ENCODE assay signal across 8 mouse cellular contexts in the genomic region with DNA sequence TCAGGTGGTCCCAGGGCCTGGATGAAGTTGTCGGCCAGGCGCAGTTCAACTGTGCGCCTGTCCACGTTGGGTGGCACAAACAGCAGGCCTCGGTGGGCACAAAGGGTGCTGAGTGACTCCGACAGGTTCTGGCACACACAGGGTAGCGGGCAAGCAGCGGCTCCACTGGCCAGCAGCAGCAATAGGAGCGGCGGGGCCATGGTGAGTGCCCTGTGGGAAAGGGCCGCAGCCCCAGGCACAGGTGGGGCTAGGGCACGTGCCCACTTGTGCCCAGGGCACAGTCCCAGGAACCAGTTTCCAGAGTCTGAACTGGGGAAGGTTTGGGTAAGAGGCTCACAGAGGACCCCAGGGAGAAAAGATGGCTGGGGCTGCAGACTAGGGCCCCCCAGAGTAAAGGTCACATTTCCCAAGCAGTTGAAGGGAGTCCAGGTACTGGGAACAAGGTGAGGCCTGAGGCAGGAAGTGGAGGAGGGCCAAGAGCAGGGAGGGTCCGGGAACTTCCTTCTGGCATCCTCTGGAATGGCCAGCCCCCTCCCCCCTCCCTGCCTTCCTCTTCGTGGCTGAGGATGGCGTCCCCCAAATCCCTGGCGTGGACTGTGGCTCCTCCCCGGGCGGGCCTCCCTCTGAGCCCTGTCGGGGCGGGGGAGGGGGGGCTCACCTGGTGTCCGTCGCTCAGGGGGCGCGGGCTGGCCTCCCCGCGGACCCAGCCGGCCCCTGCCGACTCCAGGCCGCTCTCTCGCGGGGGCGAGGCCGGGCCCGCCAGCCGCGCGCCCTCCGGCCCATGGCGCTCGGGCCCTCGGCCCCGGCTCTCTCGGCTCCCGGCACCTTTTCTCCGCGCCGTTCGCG. TPM values are rescaled to one million over a fixed set of nuclear protein-coding genes. Genes with fewer than 3 reads are reported as not detected.
DNase-seq lines count a peak whose midpoint lies in the region; ATAC-seq and TF ChIP-seq lines count a peak whose summit lies in the region.

No protein-coding gene starts in this region.

- CTCF ChIA-PET in Patski (lab: Charles Lee) = no interaction called here

- 23% methylated on average over 46 of the region's 49 CpGs for WGBS in heart, embryonic 12.5 days
- WGBS in forebrain, embryonic 12.5 days = 21% methylated on average over 42 of the region's 49 CpGs
- WGBS in limb, embryonic 11.5 days = 22% methylated on average over 34 of the region's 49 CpGs
- WGBS in neural tube, embryonic 11.5 days = 22% methylated on average over 39 of the region's 49 CpGs

- DNase-seq in heart, postnatal 4 days = no peak
- DNase-seq in Patski (ENCODE audit: low read depth, low spot score) = no peak
- DNase-seq in limb, embryonic 11.5 days (ENCODE audit: low spot score) = peak; percentile 64
- DNase-seq in neural tube, embryonic 11.5 days (ENCODE audit: low spot score) = peak; percentile 59
- DNase-seq in T-cell, adult 2 months (ENCODE audit: low spot score) = no peak
- DNase-seq in spleen, adult 18-20 months = no peak

- peak overlapping the region; percentile 85 for H3K4me2 ChIP-seq in heart, embryonic 12.5 days
- peak overlapping the region; percentile 85 for H3K4me2 ChIP-seq in forebrain, embryonic 12.5 days
- H3K4me2 ChIP-seq in limb, embryonic 11.5 days (ENCODE audit: low read depth, severe bottlenecking) = peak overlapping the region; percentile 81
- peak overlapping the region; percentile 79 for H3K4me2 ChIP-seq in neural tube, embryonic 11.5 days (ENCODE audit: low read depth)

- ATAC-seq in heart, embryonic 12.5 days (ENCODE audit: insufficient number of reproducible peaks, low FRiP score) = peak; percentile 15; the same call in 1 of the 2 replicates
- ATAC-seq in Patski = peak; percentile 2
- peak; percentile 8; the same call in 1 of the 2 replicates for ATAC-seq in forebrain, embryonic 12.5 days (ENCODE audit: low FRiP score)
- ATAC-seq in limb, embryonic 11.5 days (ENCODE audit: insufficient number of reproducible peaks, low FRiP score, low TSS enrichment, low read depth) = no peak
- ATAC-seq in neural tube, embryonic 11.5 days (ENCODE audit: insufficient read depth, low FRiP score, low TSS enrichment) = no peak

- POLR2A ChIA-PET in Patski (lab: Charles Lee) = interaction anchor here (2.4 kb wide), 1 partner anchor 12 kb away, joined by 6 read pairs; no protein-coding TSS in a partner anchor

- peaks cover 26% of the 10 kb centered on the region for H3K4me1 ChIP-seq in heart, embryonic 12.5 days (replicated peaks)
- H3K4me1 ChIP-seq in forebrain, embryonic 12.5 days = peaks cover 36% of the 10 kb centered on the region
- H3K4me1 ChIP-seq in limb, embryonic 11.5 days (ENCODE audit: control insufficient read depth, insufficient read depth, low read length) = peaks cover 16% of the 10 kb centered on the region
- H3K4me1 ChIP-seq in neural tube, embryonic 11.5 days (ENCODE audit: control insufficient read depth, insufficient read depth, low read length) = peaks cover 19% of the 10 kb centered on the region

- H3K27me3 ChIP-seq in heart, embryonic 12.5 days (replicated peaks) = no peaks in the 10 kb centered on the region; the same call in 1 of the 2 replicates
- no peaks in the 10 kb centered on the region for H3K27me3 ChIP-seq in Patski
- H3K27me3 ChIP-seq in forebrain, embryonic 12.5 days = peaks cover 4% of the 10 kb centered on the region; the same call in 1 of the 2 replicates
- no peaks in the 10 kb centered on the region for H3K27me3 ChIP-seq in limb, embryonic 11.5 days (ENCODE audit: control insufficient read depth, insufficient read depth, low read length)
- H3K27me3 ChIP-seq in neural tube, embryonic 11.5 days (ENCODE audit: control insufficient read depth, insufficient read depth, low read length) = no peaks in the 10 kb centered on the region

- H3K9me3 ChIP-seq in heart, embryonic 12.5 days (replicated peaks) = no peaks in the 10 kb centered on the region
- H3K9me3 ChIP-seq in forebrain, embryonic 12.5 days = no peaks in the 10 kb centered on the region
- H3K9me3 ChIP-seq in limb, embryonic 11.5 days (ENCODE audit: control insufficient read depth, low read length) = no peaks in the 10 kb centered on the region
- H3K9me3 ChIP-seq in neural tube, embryonic 11.5 days (ENCODE audit: control insufficient read depth, low read length) = no peaks in the 10 kb centered on the region

- H3K27ac ChIP-seq in heart, embryonic 12.5 days (ENCODE audit: poor library complexity, severe bottlenecking) = peak overlapping the region; percentile 73
- H3K27ac ChIP-seq in forebrain, embryonic 12.5 days = peak overlapping the region; percentile 94
- peak overlapping the region; percentile 83 for H3K27ac ChIP-seq in limb, embryonic 11.5 days (replicated peaks; ENCODE audit: low read depth, low read length)
- H3K27ac ChIP-seq in neural tube, embryonic 11.5 days (ENCODE audit: low read depth, low read length) = peak overlapping the region; percentile 87

- TF ChIP-seq CTCF in Patski (IDR thresholded peaks at IDR 0.05) = no peak

- H3K4me3 ChIP-seq in heart, embryonic 12.5 days = peak overlapping the region; percentile 85
- H3K4me3 ChIP-seq in forebrain, embryonic 12.5 days (replicated peaks) = peak overlapping the region; percentile 96
- H3K4me3 ChIP-seq in limb, embryonic 11.5 days (ENCODE audit: low read depth, low read length) = peak overlapping the region; percentile 91
- peak overlapping the region; percentile 91 for H3K4me3 ChIP-seq in neural tube, embryonic 11.5 days (ENCODE audit: low read depth, low read length)

- peaks cover 29% of the 10 kb centered on the region for H3K36me3 ChIP-seq in heart, embryonic 12.5 days
- H3K36me3 ChIP-seq in forebrain, embryonic 12.5 days (replicated peaks) = peaks cover 30% of the 10 kb centered on the region
- H3K36me3 ChIP-seq in limb, embryonic 11.5 days (ENCODE audit: control insufficient read depth, insufficient read depth, low read length) = peaks cover 5% of the 10 kb centered on the region
- H3K36me3 ChIP-seq in neural tube, embryonic 11.5 days (ENCODE audit: control insufficient read depth, insufficient read depth, low read length) = peaks cover 5% of the 10 kb centered on the region

- in situ Hi-C loops in Patski (cut with MboI; ENCODE audit: low pct_unique_long_range_greater_than_20kb) = no loop called here

- peak overlapping the region; percentile 97 for H3K9ac ChIP-seq in heart, embryonic 12.5 days
- peak overlapping the region; percentile 98 for H3K9ac ChIP-seq in forebrain, embryonic 12.5 days
- peak overlapping the region; percentile 95 for H3K9ac ChIP-seq in limb, embryonic 11.5 days (ENCODE audit: low read length)
- H3K9ac ChIP-seq in neural tube, embryonic 11.5 days (ENCODE audit: low read length) = peak overlapping the region; percentile 94

RNA-seq across cellular contexts. Expression of a gene that starts 0.9 kb away (rescaled TPM):
- 7.6 and 8.0 TPM in 2 replicates for polyA plus RNA-seq in heart, embryonic 12.5 days (2016; fragmentation: Nextera tagmentation; extraction: Ambion mirVana)
- total RNA-seq in heart, postnatal 4 days (2021) = 10 to 100 TPM; 19.1 to 20.5 TPM
- polyA plus RNA-seq in Patski (2021) = 46.6 TPM
- polyA plus RNA-seq in forebrain, embryonic 12.5 days (2016; fragmentation: Nextera tagmentation; extraction: Ambion mirVana) = 11.4 and 13.3 TPM in 2 replicates
- 8.9 and 9.1 TPM in 2 replicates for polyA plus RNA-seq in limb, embryonic 11.5 days (2014; fragmentation: Nextera tagmentation; extraction: Ambion mirVana)
- polyA plus RNA-seq in neural tube, embryonic 11.5 days (2014; fragmentation: Nextera tagmentation; extraction: Ambion mirVana) = 10.0 and 10.5 TPM in 2 replicates

RNA-seq across cellular contexts. Expression of a gene that starts 10.9 kb away (rescaled TPM):
- polyA plus RNA-seq in heart, embryonic 12.5 days (2016; fragmentation: Nextera tagmentation; extraction: Ambion mirVana) = 36.5 and 38.3 TPM in 2 replicates
- 10 to 100 TPM; 16.1 to 18.0 TPM for total RNA-seq in heart, postnatal 4 days (2021)
- polyA plus RNA-seq in Patski (2021) = 45.5 TPM
- polyA plus RNA-seq in forebrain, embryonic 12.5 days (2016; fragmentation: Nextera tagmentation; extraction: Ambion mirVana) = 57.8 and 63.0 TPM in 2 replicates
- 68.5 and 75.2 TPM in 2 replicates for polyA plus RNA-seq in limb, embryonic 11.5 days (2014; fragmentation: Nextera tagmentation; extraction: Ambion mirVana)
- 68.8 and 73.6 TPM in 2 replicates for polyA plus RNA-seq in neural tube, embryonic 11.5 days (2014; fragmentation: Nextera tagmentation; extraction: Ambion mirVana)

Comparison
In these comparisons a context has a peak if more than half of its experiments do, and no peak if none do; other contexts are left out.
1. ATAC-seq: peak in heart, embryonic 12.5 days (single experiment), Patski (single experiment) and forebrain, embryonic 12.5 days (single experiment); none in limb, embryonic 11.5 days (single experiment) and neural tube, embryonic 11.5 days (single experiment).
2. DNase-seq: peak in limb, embryonic 11.5 days (single experiment) and neural tube, embryonic 11.5 days (single experiment); none in heart, postnatal 4 days (single experiment), Patski (single experiment), T-cell, adult 2 months (single experiment) and spleen, adult 18-20 months (0 of 2).
3. Peak in every context shown above with its lines, with median percentiles within 50 percentile points of each other: H3K27ac ChIP-seq, H3K4me2 ChIP-seq, H3K4me3 ChIP-seq and H3K9ac ChIP-seq.